Mouse (Mus musculus) mesoderm, embryonic 11.5 days (tissue): ENCODE data around the gene Gm38394.
A peak's percentile ranks its signal among the peaks of the same experiment; 100 is the strongest.

Experiments used
- DNase-seq: peaks from one replicate; pipeline ENCODE4 v3.0.0-alpha.2; 2012; ENCODE audit warnings: low read depth, low spot score

Gene Gm38394

DNA sequence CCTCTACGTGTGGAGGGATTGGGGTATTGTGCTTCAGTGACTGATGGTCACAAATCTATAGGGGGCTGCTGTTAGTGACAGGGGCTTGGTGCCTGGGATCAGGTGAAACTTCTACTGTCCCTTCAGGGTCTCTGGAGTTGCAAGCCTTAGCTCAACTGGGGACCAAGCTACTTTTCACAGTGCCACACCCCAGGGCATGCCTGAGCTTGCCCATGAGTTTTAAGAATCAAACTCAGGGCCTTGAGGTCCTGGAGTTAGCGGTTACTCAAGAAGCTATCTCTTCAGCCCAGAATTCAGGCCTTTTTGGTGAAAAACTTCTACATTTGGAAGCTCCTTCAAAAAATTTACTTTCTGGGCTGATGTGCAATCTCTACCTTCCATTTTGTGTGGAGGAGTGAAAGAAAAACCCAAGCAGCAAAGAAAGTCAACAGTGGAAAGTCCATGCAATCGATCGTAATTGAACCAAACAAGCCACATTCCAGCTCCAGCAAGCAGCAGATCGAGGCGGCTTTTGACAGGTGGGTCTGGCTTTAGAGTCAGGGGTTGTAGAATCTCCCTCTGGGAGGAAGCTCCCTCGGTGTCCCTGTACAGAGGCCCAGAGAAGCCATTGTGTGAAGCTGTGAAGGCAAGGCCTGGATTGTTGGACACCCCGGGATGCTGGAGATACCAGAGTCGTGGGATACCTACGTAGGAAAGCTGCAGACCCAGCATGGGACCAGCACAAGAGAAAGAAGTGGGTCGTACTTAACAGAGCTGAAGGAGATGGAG lies 3.3 kb upstream of the Gm38394 start:
- no peak for DNase-seq

DNA sequence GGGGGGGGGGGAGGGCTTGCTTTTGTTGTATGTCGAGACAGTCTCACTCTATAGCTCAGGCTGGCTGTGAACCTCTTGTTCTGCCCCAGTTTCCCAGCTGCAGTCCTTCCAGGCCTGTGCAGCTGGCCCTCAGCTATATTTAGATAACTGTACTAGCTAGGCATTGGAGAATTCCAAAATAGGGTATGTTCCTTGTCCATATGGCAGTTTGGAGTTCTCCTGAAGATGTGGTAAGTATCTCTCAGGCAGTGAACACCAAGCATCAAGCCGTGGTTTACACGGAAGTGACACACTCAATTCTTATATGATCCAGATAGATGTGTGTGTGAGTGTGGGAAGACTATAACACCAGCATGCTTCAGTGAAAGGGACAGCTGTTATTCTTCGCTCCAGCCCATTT lies 2.3 kb upstream of the Gm38394 start:
- DNase-seq, result no peak

DNA sequence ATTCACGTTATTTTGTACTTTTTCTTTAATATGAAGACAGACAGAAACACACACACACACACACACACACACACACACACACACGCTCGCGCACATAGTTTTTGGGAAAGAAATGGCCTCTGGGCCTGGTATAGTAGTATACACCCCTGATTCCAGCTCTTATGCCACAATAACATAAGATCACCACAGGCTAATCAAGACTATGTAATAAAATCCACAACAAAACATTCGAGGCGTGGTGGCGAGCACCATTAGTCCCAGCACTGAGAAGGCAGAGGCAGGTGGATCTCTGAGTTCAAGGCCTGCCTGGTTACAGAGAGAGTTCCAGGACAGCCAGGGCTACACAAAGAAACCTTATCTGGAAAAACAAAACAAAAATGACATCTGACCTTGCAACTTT lies 1.8 kb upstream of the Gm38394 start:
- no peak for DNase-seq

DNA sequence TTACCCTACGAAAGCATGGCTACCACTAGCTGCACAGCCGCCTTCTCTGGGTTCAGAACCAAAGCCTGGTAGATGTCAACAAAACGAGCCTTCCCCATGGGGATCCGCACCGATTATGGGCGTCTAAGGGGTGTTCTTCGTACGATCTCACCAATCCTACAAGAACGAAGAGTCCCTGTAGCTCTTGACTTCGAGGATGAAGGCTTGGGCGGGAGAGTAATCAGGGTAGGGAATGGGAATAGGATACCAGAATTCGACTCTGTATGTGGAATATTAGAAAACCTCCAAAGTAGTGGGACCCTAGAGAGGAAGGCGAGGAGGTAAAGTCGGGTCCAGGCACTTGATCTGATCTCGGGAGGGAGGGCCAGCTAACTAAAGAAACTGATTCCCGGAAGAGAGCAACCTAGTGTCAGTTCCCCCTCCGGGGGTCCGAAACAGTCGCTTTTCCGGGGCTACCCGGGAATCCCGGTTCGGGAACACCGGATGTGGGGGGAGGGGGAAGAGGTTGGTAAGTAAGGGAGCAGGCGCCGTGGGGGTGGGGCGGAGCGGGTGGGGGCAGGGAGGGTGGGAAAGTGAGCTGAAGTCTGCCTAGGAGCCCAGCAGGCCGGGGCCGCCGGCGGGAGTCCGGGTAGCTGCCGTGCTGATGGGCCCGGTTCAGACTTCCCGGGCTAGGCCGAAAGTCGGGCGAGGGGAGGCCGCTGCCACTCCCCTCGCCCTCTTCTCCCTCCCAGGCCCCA lies 484 bp downstream of the Gm38394 start, which contains the start of gene Zbed6:
TSS of gene Zbed6 (minus strand) at position 420 of the 737 bp plus-strand sequence.
- DNase-seq, result peak; percentile 76

DNA sequence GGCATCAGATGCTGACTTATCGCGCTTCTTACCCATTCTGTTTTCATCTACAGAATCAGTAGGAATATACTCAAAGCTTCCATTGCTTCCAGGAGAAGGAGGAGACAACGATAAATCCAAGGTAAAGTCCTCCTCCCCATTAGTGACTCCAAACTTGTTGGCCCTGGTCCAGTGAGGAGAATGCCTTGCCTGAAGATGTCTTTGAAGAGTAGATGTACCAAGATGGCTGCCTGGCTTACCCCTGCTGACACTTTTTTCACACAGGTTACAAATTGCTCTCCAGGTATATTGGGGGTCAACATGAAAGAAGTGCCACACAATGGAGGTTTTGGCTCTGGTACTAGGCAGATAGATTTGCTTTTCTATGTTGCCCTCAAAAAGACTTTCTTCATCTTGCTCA lies 2.2 kb downstream of the Gm38394 start:
- DNase-seq, result no peak

DNA sequence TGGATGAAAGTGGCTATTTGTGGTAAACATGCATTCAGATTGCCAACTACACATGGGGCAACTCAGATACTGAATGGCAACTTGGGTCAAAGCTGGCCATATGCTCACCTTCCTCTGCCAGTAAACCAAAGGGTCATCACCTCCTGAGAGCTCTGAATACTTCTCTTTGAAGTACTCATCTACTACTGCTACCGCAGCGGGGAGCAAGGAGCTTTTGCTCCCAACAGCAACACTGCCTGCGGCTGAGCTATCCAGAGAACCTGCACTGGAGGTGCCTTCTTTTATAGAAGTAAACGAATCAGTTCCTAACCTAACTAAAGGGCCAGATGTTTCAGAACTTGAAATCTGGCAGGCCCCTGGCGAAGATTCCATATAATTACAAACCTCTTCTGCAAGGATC lies 4.3 kb downstream of the Gm38394 start:
- DNase-seq, result no peak

GRCm38 (mm10) chr1:133653033-133653432 lies 8.1 kb downstream of the Gm38394 start:
- DNase-seq, result no peak

- no peak for DNase-seq
Measured at GRCm38 (mm10) chr1:133650288-133651055, 10.6 kb downstream of the Gm38394 start.

DNA sequence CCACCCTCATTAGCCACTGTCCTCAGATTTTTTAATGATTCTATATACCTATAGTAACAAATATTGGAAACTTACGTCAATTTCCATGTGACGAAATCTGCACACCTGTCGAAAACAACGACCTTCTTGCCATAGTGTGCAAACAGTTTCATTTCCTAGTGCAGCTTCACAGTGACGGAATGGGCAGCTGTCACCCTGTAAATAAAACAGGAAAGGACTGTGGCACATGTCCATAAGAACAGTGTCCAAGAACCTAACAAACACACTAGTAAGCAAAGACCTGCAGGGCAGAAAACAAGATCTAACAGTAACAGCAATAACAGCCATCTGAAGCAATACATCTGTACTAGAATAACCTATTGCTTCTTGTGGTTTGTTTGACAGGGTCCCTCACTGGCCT lies 15.5 kb downstream of the Gm38394 start:
- no peak for DNase-seq

GRCm38 (mm10) chr1:133641163-133641562 lies 20.0 kb downstream of the Gm38394 start:
- no peak for DNase-seq

- no peak for DNase-seq
Measured at GRCm38 (mm10) chr1:133638517-133638916, 22.6 kb downstream of the Gm38394 start.

- DNase-seq, result no peak
Measured at GRCm38 (mm10) chr1:133632168-133632567, 28.9 kb downstream of the Gm38394 start.

GRCm38 (mm10) chr1:133625052-133625451 lies 36.1 kb downstream of the Gm38394 start:
- DNase-seq, result no peak

DNA sequence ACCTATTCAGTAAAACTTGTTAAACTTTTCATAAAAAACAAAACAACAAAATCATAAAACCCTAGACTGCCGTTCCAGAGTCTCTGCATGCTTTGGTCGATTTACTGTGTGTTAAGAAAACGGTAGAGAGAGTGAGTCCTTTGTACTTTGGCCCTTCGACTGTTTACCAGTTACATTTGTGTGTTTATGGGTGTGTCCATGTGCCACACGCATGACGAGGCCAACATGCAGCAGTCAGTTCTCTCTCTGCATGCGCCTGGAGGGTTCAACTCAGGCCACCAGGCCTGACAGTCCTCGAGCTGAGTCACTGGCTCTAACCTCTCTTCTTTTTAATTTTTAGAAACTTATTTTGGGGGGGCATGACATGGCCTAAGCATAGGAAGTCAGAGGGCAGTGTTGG lies 42.8 kb downstream of the Gm38394 start:
- no peak for DNase-seq

GRCm38 (mm10) chr1:133617908-133618307 lies 43.2 kb downstream of the Gm38394 start:
- DNase-seq, result no peak

- no peak for DNase-seq
Measured at GRCm38 (mm10) chr1:133613817-133614216, 47.3 kb downstream of the Gm38394 start.

GRCm38 (mm10) chr1:133611436-133611835 lies 49.7 kb downstream of the Gm38394 start:
- DNase-seq, result no peak

GRCm38 (mm10) chr1:133610601-133611000 lies 50.5 kb downstream of the Gm38394 start:
- no peak for DNase-seq

GRCm38 (mm10) chr1:133609771-133610502 lies 51.2 kb downstream of the Gm38394 start, which contains the start of gene Snrpe:
Gene Snrpe, minus strand, starts transcription at chr1:133610291.
- DNase-seq, result peak; percentile 99

GRCm38 (mm10) chr1:133603174-133603573 lies 57.9 kb downstream of the Gm38394 start:
- no peak for DNase-seq

- DNase-seq, result peak; percentile 55
Measured at GRCm38 (mm10) chr1:133596298-133597007, 64.7 kb downstream of the Gm38394 start.
